8 mouse cellular contexts compared by ENCODE assay signal in genomic region chr15:85878848-85879497, GRCm38 (mm10). TPM values are rescaled to one million over a fixed set of nuclear protein-coding genes. Genes with fewer than 3 reads are reported as not detected.
A peak's percentile ranks its signal among the peaks of the same experiment; 100 is the strongest.
DNase-seq lines count a peak whose midpoint lies in the region; ATAC-seq lines count a peak whose summit lies in the region.

Trmu (plus strand) TSS chr15:85879312.

- ATAC-seq in inflammation-experienced regulatory T-cells, adult 6 months, result peak; percentile 89
- ATAC-seq in megakaryocyte-erythroid progenitor cell, adult 5-6 weeks (replicated peaks; ENCODE audit: low FRiP score, low TSS enrichment, poor library complexity, severe bottlenecking), result peak; percentile 81

- DNase-seq in adipocyte (ENCODE audit: low spot score), result peak; percentile 90
- DNase-seq in embryo, embryonic 10 days (ENCODE audit: low spot score), result peak; percentile 95
- DNase-seq in gastrocnemius, postnatal 14 days, result peak; percentile 91
- peak; percentile 92 to 95 for DNase-seq in left cerebral cortex, postnatal 10 days (ENCODE audit: extremely low spot score in 1 of 2, low spot score in 2 of 2)
- DNase-seq in right cerebral cortex, postnatal 25 days, result peak; percentile 92
- peak; percentile 88 to 91 for DNase-seq in urinary bladder, postnatal 4 days (ENCODE audit: low spot score in 2 of 2)

- intact Hi-C loops in gastrocnemius, postnatal 14 days (cut with DNase I; ENCODE audit: low total_unique reads), result no loop called here
- intact Hi-C loops in left cerebral cortex, postnatal 10 days (cut with DNase I), result loop anchor here (5.0 kb wide), 2 partner anchors 62 to 282 kb away; no protein-coding TSS in a partner anchor

RNA-seq across cellular contexts. Expression of gene Trmu, which starts in this region (rescaled TPM):
- 10 to 100 TPM; 13.7 to 21.3 TPM for total RNA-seq in gastrocnemius, postnatal 14 days (2021)
- 10 to 100 TPM; 18.7 to 47.2 (median 39.6) TPM for polyA plus RNA-seq in inflammation-experienced regulatory T-cells, adult 6 months (2017; shearing (Covaris generic))
- total RNA-seq in left cerebral cortex, postnatal 10 days (2021), result 10 to 100 TPM; 34.1 to 34.4 TPM
- 48.0 and 76.0 TPM in 2 replicates for total RNA-seq in megakaryocyte-erythroid progenitor cell, adult 5-6 weeks (2014; fragmentation: Nextera tagmentation)
- total RNA-seq in megakaryocyte-erythroid progenitor cell, adult 5-6 weeks (2017), result 39.2 and 49.8 TPM in 2 replicates

Comparison
In these comparisons a context has a peak if more than half of its experiments do, and no peak if none do; other contexts are left out.
1. Peak in every context shown above with its lines: DNase-seq and ATAC-seq.